Mouse (Mus musculus) erythroblast, embryonic 14.5 days (primary cell): ENCODE measurements around the gene Rsph1. TPM values are rescaled to one million over a fixed set of nuclear protein-coding genes. Genes with fewer than 3 reads are reported as not detected.

ENCODE experiments used
- H3K27me3 ChIP-seq: 2 replicates; pipeline ENCODE4 v1.6.1; 2012; ENCODE audit warnings: inconsistent platforms; ENCODE audit not compliant: control insufficient read depth
- H3K36me3 ChIP-seq: 2 replicates; pipeline ENCODE4 v1.6.1; 2012; ENCODE audit warnings: mild to moderate bottlenecking, inconsistent platforms; ENCODE audit not compliant: control insufficient read depth
- H3K4me1 ChIP-seq: 2 replicates; pipeline ENCODE4 v1.6.1; 2012; ENCODE audit warnings: inconsistent platforms; ENCODE audit not compliant: control insufficient read depth
- H3K4me3 ChIP-seq: replicated peaks from 2 replicates; pipeline ENCODE3; 2012; ENCODE audit warnings: moderate library complexity, mild to moderate bottlenecking, inconsistent platforms
- H3K9me3 ChIP-seq: 2 replicates; pipeline ENCODE4 v1.6.1; 2012; ENCODE audit warnings: low read length, inconsistent platforms, mixed read lengths; ENCODE audit not compliant: control insufficient read depth
- GATA1 ChIP-seq: IDR thresholded peaks from 2 replicates; pipeline ENCODE4 v1.6.1; 2012; ENCODE audit warnings: low read length, inconsistent platforms, mixed read lengths
- TAL1 ChIP-seq: IDR thresholded peaks from 3 replicates; pipeline ENCODE4 v1.6.1; 2012; ENCODE audit warnings: low read length, inconsistent platforms, mixed read lengths
- polyA plus RNA-seq: library from polyadenylated mRNA; stranded (reverse); fragments of >175 nt; gene quantifications from 2 replicates; pipeline ENCODE4 v1.2.3, GENCODE M21; 2012

The Rsph1 gene
- polyA plus RNA-seq, 1 experiment = not detected

- Histone ChIP-seq H3K27me3 (no peaks in the 10 kb centered on the region), H3K36me3 (no peaks in the 10 kb centered on the region), H3K4me1 (peaks cover 16% of the 10 kb centered on the region), H3K9me3 (no peaks in the 10 kb centered on the region), H3K4me3 (no peak overlapping the region)
- TF ChIP-seq TAL1 (no peak), GATA1 (no peak)
Observed at GRCm38 (mm10) chr17:31305776-31306120, 28.6 kb upstream of the Rsph1 start.

GRCm38 (mm10) chr17:31304895-31305775 is 28.0 kb upstream of the Rsph1 start:
- Histone ChIP-seq H3K4me1 (peaks cover 16% of the 10 kb centered on the region), H3K9me3 (no peaks in the 10 kb centered on the region), H3K4me3 (no peak overlapping the region), H3K27me3 (no peaks in the 10 kb centered on the region), H3K36me3 (no peaks in the 10 kb centered on the region)
- TF ChIP-seq TAL1 (no peak), GATA1 (no peak)

DNA sequence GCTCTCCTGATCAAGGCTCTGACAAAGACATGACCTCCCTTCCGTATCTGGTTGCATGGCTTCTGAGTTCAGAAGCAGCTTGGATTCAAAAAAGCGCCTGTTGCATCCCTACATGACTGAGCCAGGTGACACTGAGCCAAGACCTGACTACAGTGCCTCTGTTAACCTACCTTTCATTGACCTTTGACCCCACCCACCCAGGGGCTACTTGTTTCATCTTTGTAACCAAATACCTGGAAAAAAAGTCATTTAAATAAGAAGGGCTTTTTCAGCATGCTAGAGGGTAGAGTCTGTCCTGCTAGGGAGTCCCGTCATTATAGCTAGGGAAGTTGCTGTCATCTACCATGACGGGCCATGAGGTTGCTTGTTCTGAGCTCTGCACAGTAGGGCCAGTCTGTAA is 26.2 kb upstream of the Rsph1 start:
- H3K4me3 ChIP-seq = no peak overlapping the region
- no peaks in the 10 kb centered on the region for H3K27me3 ChIP-seq
- H3K9me3 ChIP-seq = no peaks in the 10 kb centered on the region
- no peak for TF ChIP-seq GATA1
- TF ChIP-seq TAL1 = no peak
- H3K36me3 ChIP-seq = no peaks in the 10 kb centered on the region
- peaks cover 16% of the 10 kb centered on the region for H3K4me1 ChIP-seq

DNA sequence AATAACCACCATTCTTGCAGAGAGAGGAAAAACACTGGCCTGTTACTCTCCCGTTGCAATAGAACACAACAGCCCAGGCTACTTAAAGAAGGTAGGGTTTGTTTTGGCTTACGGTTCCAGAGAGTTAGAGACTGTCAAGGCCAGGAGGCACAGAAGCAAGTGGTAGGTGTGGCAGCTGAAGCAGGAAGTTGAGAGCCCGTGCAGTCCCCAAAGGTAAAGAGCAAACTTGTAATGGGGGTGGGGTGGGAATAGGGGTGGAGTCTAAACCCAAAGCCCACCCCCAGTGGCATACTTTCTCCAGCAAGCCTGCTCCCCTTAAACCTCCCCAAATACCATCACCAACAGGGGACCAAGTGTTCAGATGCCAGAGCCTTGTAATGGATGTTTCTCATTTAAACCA is 23.6 kb upstream of the Rsph1 start:
- H3K36me3 ChIP-seq = no peaks in the 10 kb centered on the region
- no peak for TF ChIP-seq GATA1
- TF ChIP-seq TAL1 = no peak
- peaks cover 22% of the 10 kb centered on the region for H3K27me3 ChIP-seq
- H3K9me3 ChIP-seq = no peaks in the 10 kb centered on the region
- peaks cover 37% of the 10 kb centered on the region for H3K4me1 ChIP-seq
- no peak overlapping the region for H3K4me3 ChIP-seq

GRCm38 (mm10) chr17:31299981-31300380 is 22.8 kb upstream of the Rsph1 start:
- Histone ChIP-seq H3K4me1 (peaks cover 37% of the 10 kb centered on the region), H3K9me3 (no peaks in the 10 kb centered on the region), H3K27me3 (peaks cover 29% of the 10 kb centered on the region), H3K4me3 (no peak overlapping the region), H3K36me3 (no peaks in the 10 kb centered on the region)
- TF ChIP-seq GATA1 = no peak

- Histone ChIP-seq H3K4me1 (peaks cover 34% of the 10 kb centered on the region), H3K9me3 (no peaks in the 10 kb centered on the region), H3K36me3 (no peaks in the 10 kb centered on the region), H3K4me3 (no peak overlapping the region), H3K27me3 (peaks cover 32% of the 10 kb centered on the region)
- TF ChIP-seq TAL1 (no peak), GATA1 (no peak)
Observed at GRCm38 (mm10) chr17:31298419-31299209, 21.4 kb upstream of the Rsph1 start.

- Histone ChIP-seq H3K27me3 (peaks cover 32% of the 10 kb centered on the region), H3K4me3 (no peak overlapping the region), H3K4me1 (peaks cover 34% of the 10 kb centered on the region), H3K9me3 (no peaks in the 10 kb centered on the region), H3K36me3 (no peaks in the 10 kb centered on the region)
- TF ChIP-seq TAL1 (no peak), GATA1 (no peak)
Observed at GRCm38 (mm10) chr17:31297521-31297939, 20.3 kb upstream of the Rsph1 start.

DNA sequence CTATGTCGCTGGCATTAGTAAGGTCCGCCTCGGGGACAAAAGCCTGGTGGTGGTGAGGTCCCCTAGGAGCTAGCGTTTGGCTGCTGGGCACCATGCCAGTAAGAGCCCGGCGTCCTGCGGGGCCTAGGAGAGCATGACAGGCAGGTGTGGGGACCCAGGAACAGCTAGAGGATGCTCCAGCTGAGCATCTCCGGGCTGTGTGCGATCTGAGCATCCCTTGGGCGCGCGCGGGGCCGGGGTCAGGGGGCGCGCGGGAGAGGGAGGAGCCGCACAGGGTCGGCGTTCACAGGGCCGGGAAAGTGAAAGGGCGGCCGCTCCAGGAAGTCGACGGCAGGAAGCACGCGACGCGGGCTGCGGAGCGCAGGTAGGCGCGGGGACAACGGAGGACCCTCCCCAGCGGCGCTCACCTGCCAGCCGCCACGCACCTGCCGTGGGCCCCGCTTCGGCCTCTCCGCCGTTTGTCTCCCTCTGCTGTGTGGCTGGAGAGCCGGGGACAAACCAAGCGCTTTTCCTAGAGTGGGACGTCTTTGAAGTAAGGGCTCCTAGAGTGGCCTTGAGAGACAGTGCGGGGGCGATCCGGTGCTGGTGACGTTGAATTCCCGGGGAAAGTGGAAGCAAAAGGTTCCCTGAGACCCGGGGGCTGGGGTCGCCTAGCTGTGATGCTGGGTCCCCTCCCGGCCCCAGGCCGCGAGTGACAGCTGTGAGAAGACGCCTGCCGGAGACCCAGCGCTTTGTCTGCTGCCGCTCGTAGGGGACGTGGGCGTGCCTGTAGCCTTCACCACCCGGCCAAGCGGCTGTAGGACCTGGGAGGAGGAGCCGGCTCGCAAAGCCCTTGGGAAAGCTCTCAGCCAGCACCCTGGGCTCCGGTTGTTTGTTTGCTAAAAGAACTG is 19.0 kb upstream of the Rsph1 start:
- no peaks in the 10 kb centered on the region for H3K9me3 ChIP-seq
- H3K36me3 ChIP-seq = no peaks in the 10 kb centered on the region
- H3K4me3 ChIP-seq = peak overlapping the region; percentile 70
- peaks cover 34% of the 10 kb centered on the region for H3K4me1 ChIP-seq
- no peak for TF ChIP-seq TAL1
- TF ChIP-seq GATA1 = no peak
- peaks cover 32% of the 10 kb centered on the region for H3K27me3 ChIP-seq
